Mouse (Mus musculus): Measurements from ENCODE around the gene Taf9. TPM values are rescaled to one million over a fixed set of nuclear protein-coding genes. Genes with fewer than 3 reads are reported as not detected.

Taf9 gene
- total RNA-seq, 2 experiments from 2014 or later = 11.8 to 12.9 TPM

DNA sequence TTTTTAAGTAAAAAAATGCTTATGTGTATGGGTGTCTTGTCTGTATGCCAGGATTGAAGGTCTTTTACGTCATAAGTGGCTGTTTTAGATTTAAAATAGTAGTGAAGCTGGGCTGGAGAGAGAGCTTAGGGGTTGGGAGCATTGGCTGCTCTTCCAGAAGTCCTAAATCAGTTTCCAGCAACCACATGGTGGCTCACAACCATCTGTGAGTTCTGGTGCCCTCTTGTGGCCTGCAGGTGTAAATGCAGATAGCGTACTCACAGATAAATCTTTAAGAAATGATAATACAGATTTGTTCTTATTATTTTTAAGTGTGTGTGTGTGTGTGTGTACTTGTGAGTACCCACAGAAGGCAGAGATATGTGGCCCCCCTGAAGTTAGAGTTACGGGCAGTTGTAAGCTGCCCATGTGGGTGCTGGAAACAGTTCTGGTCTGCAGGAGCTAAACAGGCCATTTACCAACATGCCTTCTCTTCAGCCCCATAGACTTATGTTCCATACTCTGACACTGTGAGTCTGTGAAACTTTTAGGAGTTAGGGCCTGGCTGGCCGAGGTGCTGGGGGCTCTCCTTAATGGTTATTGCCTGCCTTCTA lies 8.6 kb downstream of the Taf9 start:
- intact Hi-C loops (cut with DNase I) = loop anchor here (2.0 to 10.0 kb wide), 3 partner anchors 167 to 1995 kb away; partner anchors contain the start of gene Gtf2h2

GRCm38 (mm10) chr13:100669291-100670022 lies 18.1 kb downstream of the Taf9 start, which contains the start of gene Ccdc125:
Gene Ccdc125, plus strand, starts transcription at chr13:100669717.
- DNase-seq (ENCODE audit: low spot score) = no peak
- intact Hi-C loops (cut with DNase I) = no loop called here

More for the DNA sequence above, 8.6 kb downstream of the Taf9 start:
- no peak for DNase-seq (ENCODE audit: low spot score)

DNA sequence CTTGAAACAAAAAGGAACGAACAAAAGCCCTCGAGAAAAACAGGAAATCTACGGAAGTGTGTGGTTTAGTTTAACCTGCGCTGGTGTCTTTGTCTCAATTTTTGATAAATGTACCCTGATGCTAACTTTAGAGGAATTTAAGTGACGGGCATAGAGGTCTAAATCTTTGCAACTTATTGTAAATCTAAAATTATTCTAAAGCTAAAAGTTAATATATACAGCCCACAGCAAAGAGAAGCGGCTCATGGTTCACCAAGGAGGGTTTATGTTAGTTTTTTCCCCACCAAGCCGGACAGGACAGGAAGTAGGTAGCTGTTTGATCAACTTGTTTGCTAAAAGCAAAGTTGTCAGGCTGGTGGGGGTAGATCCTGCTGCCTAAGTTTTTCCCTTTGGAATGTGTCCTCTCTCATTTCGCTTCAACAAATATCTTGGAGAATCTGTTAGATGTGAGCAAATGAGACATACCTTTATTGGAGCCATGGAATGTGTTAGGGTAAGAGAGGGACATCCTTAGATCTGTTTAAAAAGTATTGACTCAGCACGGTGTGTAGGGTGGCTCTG lies 18.9 kb downstream of the Taf9 start:
- DNase-seq (ENCODE audit: low spot score) = no peak
- intact Hi-C loops (cut with DNase I) = no loop called here

DNA sequence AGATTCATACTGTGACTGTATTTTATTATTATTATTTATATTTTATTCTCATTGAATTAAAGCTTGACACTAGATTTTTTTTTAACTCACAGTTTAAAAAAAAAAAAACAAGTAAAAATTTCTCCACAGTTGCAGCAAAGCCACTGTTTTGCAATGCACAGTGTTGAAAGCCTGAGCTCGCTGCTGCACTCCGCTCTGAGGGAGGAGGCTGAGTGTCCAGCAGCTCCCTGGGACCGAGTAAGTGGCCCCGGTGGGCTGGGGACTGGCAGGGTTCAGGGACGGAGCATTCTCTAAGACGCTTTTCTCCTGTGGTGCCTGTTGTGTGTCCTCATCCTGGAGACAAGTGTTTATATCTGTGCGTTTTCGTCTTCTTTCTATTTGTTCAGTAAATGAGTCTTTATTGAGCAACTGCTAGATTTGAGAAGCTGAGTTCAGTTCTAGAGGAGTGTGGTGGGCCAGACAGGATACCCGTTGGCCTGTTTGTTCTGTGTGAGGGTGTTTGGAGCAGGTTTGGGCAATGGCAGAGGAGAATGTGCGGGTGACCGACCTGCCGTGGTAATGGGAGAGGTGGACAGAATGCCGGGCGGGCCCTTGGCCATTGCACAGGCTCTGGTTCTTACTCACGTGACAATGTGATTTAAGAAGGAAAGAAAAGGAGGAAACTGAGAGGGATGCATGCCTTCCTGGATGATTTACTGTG lies 24.7 kb downstream of the Taf9 start:
- intact Hi-C loops (cut with DNase I) = no loop called here

DNA sequence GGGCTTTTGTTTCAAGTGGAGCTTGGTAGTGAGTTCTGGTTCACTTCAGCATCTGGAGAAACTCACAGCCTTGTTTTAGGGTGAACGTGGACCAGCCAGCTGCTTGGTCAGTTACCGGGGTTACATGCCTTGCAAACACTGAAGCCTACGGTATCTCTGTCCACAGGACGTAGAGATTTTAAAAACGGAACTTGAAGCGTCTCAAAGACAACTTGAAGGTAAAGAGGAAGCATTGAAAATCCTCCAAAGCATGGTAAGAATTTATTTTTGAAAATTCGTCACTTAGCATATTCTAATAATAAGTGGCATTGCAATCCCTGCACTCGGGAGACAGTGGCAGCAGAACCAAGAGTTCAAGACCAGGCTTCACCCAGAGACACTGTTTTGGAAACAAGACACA lies 30.2 kb downstream of the Taf9 start:
- intact Hi-C loops (cut with DNase I) = no loop called here
- no peak for DNase-seq (ENCODE audit: low spot score)

More for the DNA sequence above, 24.7 kb downstream of the Taf9 start:
- DNase-seq (ENCODE audit: low spot score) = no peak

DNA sequence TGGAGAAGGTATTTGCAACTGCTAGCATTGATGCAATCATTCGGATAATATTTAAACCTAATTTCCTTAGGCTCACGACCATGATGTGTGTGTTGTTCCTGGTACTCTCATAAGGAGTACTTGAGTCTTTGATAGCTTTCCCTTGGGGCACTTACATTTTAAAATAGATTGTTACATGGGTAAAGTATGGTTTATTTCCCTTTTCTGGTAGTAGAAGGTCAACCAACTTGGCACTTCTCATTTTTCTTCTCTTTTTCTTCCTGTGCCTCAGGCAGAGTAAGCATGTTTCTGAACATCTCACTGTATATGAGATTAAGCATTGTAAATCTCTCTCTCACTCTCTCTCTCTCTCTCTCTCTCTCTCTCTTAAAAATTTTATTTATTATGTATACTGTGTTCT lies 31.5 kb downstream of the Taf9 start:
- no peak for DNase-seq (ENCODE audit: low spot score)
- intact Hi-C loops (cut with DNase I) = no loop called here

GRCm38 (mm10) chr13:100684355-100684754 lies 33.0 kb downstream of the Taf9 start:
- no peak for DNase-seq (ENCODE audit: low spot score)
- intact Hi-C loops (cut with DNase I) = no loop called here

- intact Hi-C loops (cut with DNase I) = no loop called here
- DNase-seq (ENCODE audit: low spot score) = no peak
Observed at GRCm38 (mm10) chr13:100687513-100687912, 36.1 kb downstream of the Taf9 start.

GRCm38 (mm10) chr13:100697541-100697940 lies 46.2 kb downstream of the Taf9 start:
- intact Hi-C loops (cut with DNase I) = no loop called here
- no peak for DNase-seq (ENCODE audit: low spot score)

GRCm38 (mm10) chr13:100698866-100699265 lies 47.5 kb downstream of the Taf9 start:
- DNase-seq (ENCODE audit: low spot score) = no peak
- intact Hi-C loops (cut with DNase I) = no loop called here

DNA sequence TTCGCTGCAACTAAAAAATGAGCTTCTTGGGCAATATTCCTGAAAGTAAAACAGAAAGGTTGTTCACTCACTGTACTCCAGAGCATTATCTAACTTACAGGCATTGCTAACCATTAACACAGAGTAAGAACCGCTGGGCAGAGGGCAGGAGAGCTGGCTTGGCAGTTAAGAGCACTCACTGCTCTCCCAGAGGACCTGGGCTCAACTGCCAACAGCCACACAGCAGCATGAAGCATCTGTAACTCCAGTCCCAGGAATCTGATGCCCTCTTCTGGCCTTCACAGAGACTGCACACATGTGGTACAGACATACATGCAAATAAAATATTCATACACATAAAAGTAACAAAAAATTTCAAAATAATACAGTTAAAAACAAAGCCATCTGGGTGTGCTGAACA lies 52.1 kb downstream of the Taf9 start:
- intact Hi-C loops (cut with DNase I) = no loop called here

More for the DNA sequence above, 52.1 kb downstream of the Taf9 start:
- DNase-seq (ENCODE audit: low spot score) = no peak

Other genes with a start within 250 kb of the Taf9 start
- gene Naip1, start 198.7 kb upstream of the Taf9 start, total RNA-seq (2021) = under 1 TPM; 0.10 to 0.11 TPM
- 10 to 100 TPM; 19.7 to 20.2 TPM for gene Gtf2h2, start 159.0 kb upstream of the Taf9 start, total RNA-seq (2021)
- gene Ocln, start 98.9 kb upstream of the Taf9 start, total RNA-seq (2021) = under 1 TPM; 0.36 to 0.49 TPM
- gene Marveld2, start 34.6 kb upstream of the Taf9 start, total RNA-seq (2021) = under 1 TPM; 0.18 to 0.59 TPM
- gene Ak6, start 600 bp upstream of the Taf9 start, total RNA-seq (2021) = 10 to 100 TPM; 59.5 to 60.8 TPM
- gene Rad17, start 528 bp upstream of the Taf9 start, total RNA-seq (2021) = 10 to 100 TPM; 12.5 to 15.3 TPM
- gene Ccdc125, start 18.1 kb downstream of the Taf9 start, total RNA-seq (2021) = under 1 TPM; 0.64 to 0.70 TPM
- gene Cdk7, start 79.4 kb downstream of the Taf9 start, total RNA-seq (2021) = 10 to 100 TPM; 20.5 to 22.8 TPM
- 100 to 1,000 TPM; 195 to 221 TPM for gene Mrps36, start 93.1 kb downstream of the Taf9 start, total RNA-seq (2021)
- gene Cenph, start 124.3 kb downstream of the Taf9 start, total RNA-seq (2021) = under 1 TPM in 1 of 2 experiments, not detected in 1; 0.20 TPM
- 1 to 10 TPM in 1 of 2 experiments, under 1 TPM in 1; 0.55 to 1.4 TPM for gene Ccnb1, start 135.0 kb downstream of the Taf9 start, total RNA-seq (2021)
- 10 to 100 TPM; 20.5 to 23.8 TPM for gene Slc30a5, start 181.8 kb downstream of the Taf9 start, total RNA-seq (2021)